Mouse (Mus musculus) E14TG2a.4 (cell line): Measurements from ENCODE around the gene Cmtr1.
A peak's percentile ranks its signal among the peaks of the same experiment; 100 is the strongest.

Experiments used
- H3K27me3 ChIP-seq: 2 replicates; pipeline ENCODE4 v1.6.1; 2014; ENCODE audit warnings: low read length, control low read depth; ENCODE audit not compliant: insufficient read depth
- H3K36me3 ChIP-seq: 2 replicates; pipeline ENCODE4 v1.6.1; 2014; ENCODE audit warnings: low read length, control low read depth; ENCODE audit not compliant: insufficient read depth
- H3K4me1 ChIP-seq: replicated peaks from 2 replicates; pipeline ENCODE4 v1.6.1; 2014; ENCODE audit warnings: low read depth, low read length, control low read depth
- H3K4me3 ChIP-seq: replicated peaks from 2 replicates; pipeline ENCODE4 v1.5.1; 2014; ENCODE audit warnings: mild to moderate bottlenecking, low read length
- H3K9me3 ChIP-seq: 2 replicates; pipeline ENCODE4 v1.6.1; 2014; ENCODE audit warnings: low read length, control low read depth
- CTCF ChIP-seq: conservative IDR thresholded peaks from 2 replicates; pipeline ENCODE4 v1.5.1; 2014; ENCODE audit warnings: low read length
- NANOG ChIP-seq: IDR thresholded peaks from 2 replicates; pipeline ENCODE4 v1.6.1; 2014; ENCODE audit warnings: borderline replicate concordance, low read length, mixed read lengths
- POU5F1 ChIP-seq: IDR thresholded peaks from 2 replicates; pipeline ENCODE4 v1.6.1; 2014; ENCODE audit warnings: low read length, borderline replicate concordance

The Cmtr1 gene

GRCm38 (mm10) chr17:29730510-29731265 lies 70.3 kb downstream of the Cmtr1 start:
- Histone ChIP-seq H3K36me3 (no peaks in the 10 kb centered on the region), H3K27me3 (no peaks in the 10 kb centered on the region), H3K9me3 (no peaks in the 10 kb centered on the region), H3K4me1 (peaks cover 45% of the 10 kb centered on the region), H3K4me3 (no peak overlapping the region)
- no peak for TF ChIP-seq CTCF
- no peak for TF ChIP-seq POU5F1
- TF ChIP-seq NANOG = no peak

DNA sequence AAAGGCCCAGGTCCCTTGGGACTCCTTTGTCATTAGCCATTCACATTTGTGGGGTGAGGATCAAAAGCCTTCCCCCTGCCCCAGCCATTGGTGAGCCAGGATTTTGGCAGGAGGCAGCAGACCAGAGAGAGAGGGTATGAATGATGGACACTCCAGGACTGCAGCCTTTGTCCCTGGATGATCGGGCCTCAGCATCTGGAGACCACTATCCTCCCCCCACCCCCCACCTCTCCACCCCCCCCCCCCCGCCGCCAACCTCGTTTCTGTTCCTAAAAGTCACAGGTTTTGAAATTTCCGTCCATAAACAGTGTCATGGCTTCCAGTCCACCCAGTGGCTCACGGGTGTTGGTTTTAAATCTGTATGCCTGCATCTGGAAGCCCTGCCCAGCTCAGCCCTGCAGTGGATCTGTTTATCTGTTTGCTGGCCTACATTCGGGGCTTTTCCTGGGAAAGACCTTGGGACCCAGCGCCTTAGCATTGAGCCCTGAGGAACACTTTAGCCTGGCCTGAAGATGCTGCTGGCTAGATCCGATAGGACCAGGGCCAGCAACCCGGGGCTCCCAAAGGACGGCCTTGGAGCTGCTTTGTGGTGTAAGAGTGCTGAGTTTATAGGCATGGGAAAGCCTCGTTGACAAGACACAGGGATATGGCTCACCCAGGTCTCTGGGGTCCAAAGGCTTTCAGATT lies 71.0 kb downstream of the Cmtr1 start:
- no peak for TF ChIP-seq POU5F1
- TF ChIP-seq CTCF = no peak
- TF ChIP-seq NANOG = no peak
- no peaks in the 10 kb centered on the region for H3K9me3 ChIP-seq
- H3K27me3 ChIP-seq = no peaks in the 10 kb centered on the region
- H3K4me1 ChIP-seq = peaks cover 47% of the 10 kb centered on the region
- no peaks in the 10 kb centered on the region for H3K36me3 ChIP-seq
- no peak overlapping the region for H3K4me3 ChIP-seq

DNA sequence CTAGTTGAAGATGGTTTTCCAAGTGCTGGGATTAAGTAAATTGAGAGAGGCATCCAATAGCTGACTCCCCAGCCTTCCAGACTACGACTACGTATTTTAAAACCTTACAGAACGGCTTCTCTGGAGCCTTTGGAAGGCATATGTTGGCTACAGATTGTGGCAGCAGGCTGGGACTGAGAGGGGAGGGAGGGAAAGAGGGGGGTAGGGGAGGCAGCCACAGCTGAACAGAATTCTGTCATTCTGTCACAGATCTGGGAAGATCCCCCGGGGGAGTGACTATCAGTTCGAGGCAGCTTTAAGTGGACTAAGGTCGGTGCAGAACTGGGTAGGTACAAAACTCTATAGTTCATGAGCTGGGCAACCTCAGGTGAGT lies 71.5 kb downstream of the Cmtr1 start:
- no peak for TF ChIP-seq NANOG
- no peak for TF ChIP-seq CTCF
- no peak for TF ChIP-seq POU5F1
- H3K36me3 ChIP-seq = no peaks in the 10 kb centered on the region
- no peaks in the 10 kb centered on the region for H3K9me3 ChIP-seq
- no peak overlapping the region for H3K4me3 ChIP-seq
- peaks cover 53% of the 10 kb centered on the region for H3K4me1 ChIP-seq
- no peaks in the 10 kb centered on the region for H3K27me3 ChIP-seq

- H3K4me3 ChIP-seq = no peak overlapping the region
- H3K9me3 ChIP-seq = no peaks in the 10 kb centered on the region
- no peaks in the 10 kb centered on the region for H3K27me3 ChIP-seq
- TF ChIP-seq POU5F1 (no peak), NANOG (no peak), CTCF (no peak)
- peaks cover 58% of the 10 kb centered on the region for H3K4me1 ChIP-seq
- no peaks in the 10 kb centered on the region for H3K36me3 ChIP-seq
Observed at GRCm38 (mm10) chr17:29732522-29732921, 72.1 kb downstream of the Cmtr1 start.

DNA sequence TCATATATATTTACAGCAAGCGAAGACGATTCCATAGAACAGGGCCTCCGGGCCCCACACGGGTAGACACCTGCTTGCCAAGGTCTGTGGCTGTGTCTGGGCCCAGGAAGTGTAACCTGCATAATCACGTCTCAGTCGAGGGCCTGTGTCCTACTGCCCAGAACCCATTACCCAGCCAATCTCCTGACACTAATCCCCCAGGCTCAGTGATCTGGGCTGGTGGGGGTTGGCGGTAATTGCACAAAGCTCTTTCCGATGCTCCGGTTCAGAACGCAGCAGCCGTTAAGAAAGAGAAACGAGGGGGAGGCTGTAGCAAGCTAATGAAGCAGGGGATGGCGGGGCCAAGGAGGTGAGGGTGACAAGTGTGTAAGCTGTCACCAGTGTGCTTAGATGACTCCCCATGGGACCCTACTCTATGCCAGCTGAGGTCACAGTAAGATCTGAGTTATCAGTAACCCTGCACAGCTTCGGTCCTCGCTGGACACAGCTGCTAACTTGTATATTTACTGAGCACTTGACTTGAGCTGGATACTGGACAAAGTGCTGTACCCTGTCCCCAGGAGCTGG lies 76.1 kb downstream of the Cmtr1 start:
- TF ChIP-seq POU5F1 (no peak), CTCF (no peak), NANOG (no peak)
- Histone ChIP-seq H3K4me3 (no peak overlapping the region), H3K4me1 (peaks cover 61% of the 10 kb centered on the region), H3K36me3 (no peaks in the 10 kb centered on the region), H3K9me3 (no peaks in the 10 kb centered on the region), H3K27me3 (peaks cover 3% of the 10 kb centered on the region; the same call in 1 of the 2 replicates)

GRCm38 (mm10) chr17:29737849-29738804 lies 77.7 kb downstream of the Cmtr1 start:
- H3K36me3 ChIP-seq = no peaks in the 10 kb centered on the region
- no peaks in the 10 kb centered on the region for H3K9me3 ChIP-seq
- peaks cover 10% of the 10 kb centered on the region for H3K27me3 ChIP-seq
- H3K4me3 ChIP-seq = no peak overlapping the region
- TF ChIP-seq POU5F1 (no peak), CTCF (peak; percentile 23)
- H3K4me1 ChIP-seq = peaks cover 51% of the 10 kb centered on the region

GRCm38 (mm10) chr17:29747466-29747865 lies 87.1 kb downstream of the Cmtr1 start:
- peaks cover 41% of the 10 kb centered on the region for H3K27me3 ChIP-seq
- H3K9me3 ChIP-seq = no peaks in the 10 kb centered on the region
- H3K4me3 ChIP-seq = peak overlapping the region; percentile 57
- H3K4me1 ChIP-seq = peaks cover 61% of the 10 kb centered on the region
- TF ChIP-seq CTCF = no peak
- no peak for TF ChIP-seq POU5F1
- TF ChIP-seq NANOG = peak; percentile 27; the same call in 1 of the 2 replicates
- H3K36me3 ChIP-seq = no peaks in the 10 kb centered on the region

- no peaks in the 10 kb centered on the region for H3K9me3 ChIP-seq
- TF ChIP-seq NANOG (no peak), CTCF (peak; percentile 8; the same call in 1 of the 2 replicates)
- H3K4me1 ChIP-seq = peaks cover 29% of the 10 kb centered on the region
- H3K27me3 ChIP-seq = peaks cover 12% of the 10 kb centered on the region
- H3K36me3 ChIP-seq = no peaks in the 10 kb centered on the region
- no peak overlapping the region for H3K4me3 ChIP-seq
Observed at GRCm38 (mm10) chr17:29754510-29754909, 94.1 kb downstream of the Cmtr1 start.
